ENCODE assay signal across 9 mouse cellular contexts in the genomic region with DNA sequence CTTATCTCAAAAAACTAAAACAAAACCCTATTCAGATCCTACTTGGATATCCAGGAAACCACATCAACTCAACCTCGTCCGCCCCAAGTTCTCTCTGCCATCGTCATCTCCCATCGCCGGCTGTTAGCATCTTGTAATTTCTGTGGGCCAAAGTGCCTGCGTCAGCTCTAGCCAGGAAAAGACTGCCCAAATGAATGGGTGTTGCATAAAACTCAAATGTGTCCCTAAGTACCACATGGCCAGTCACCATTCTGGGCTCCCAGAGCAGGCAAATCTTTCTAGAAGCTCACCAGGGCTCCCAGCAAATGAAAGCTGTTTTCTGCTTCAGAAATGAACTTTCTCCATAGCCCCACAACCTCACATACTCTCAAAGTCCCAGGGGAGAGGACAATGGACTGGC. TPM values are rescaled to one million over a fixed set of nuclear protein-coding genes. Genes with fewer than 3 reads are reported as not detected.
A peak's percentile ranks its signal among the peaks of the same experiment; 100 is the strongest.
DNase-seq lines count a peak whose midpoint lies in the region; ATAC-seq lines count a peak whose summit lies in the region.
"Had no signal": no experiment of that assay in that cellular context is flagged by ENCODE, and none has a peak within 500 bp of the region (broad histone marks: within the 10 kb centered on the region; RNA-seq: fewer than 3 reads in every experiment).

No protein-coding gene starts in this region.

- peak overlapping the region; percentile 99 for H3K4me3 ChIP-seq in hindbrain, embryonic 12.5 days
- no peak overlapping the region for H3K4me3 ChIP-seq in liver, embryonic 15.5 days (replicated peaks)

- no peaks in the 10 kb centered on the region for H3K36me3 ChIP-seq in hindbrain, embryonic 12.5 days
- H3K36me3 ChIP-seq in liver, embryonic 15.5 days (replicated peaks), result no peaks in the 10 kb centered on the region

- no peaks in the 10 kb centered on the region for H3K27me3 ChIP-seq in hindbrain, embryonic 12.5 days
- H3K27me3 ChIP-seq in liver, embryonic 15.5 days, result peaks cover 95% of the 10 kb centered on the region

- H3K9ac ChIP-seq in hindbrain, embryonic 12.5 days, result peak overlapping the region; percentile 99
- H3K9ac ChIP-seq in liver, embryonic 15.5 days, result no peak overlapping the region

- WGBS in hindbrain, embryonic 12.5 days, result 71% methylated on average over 6 of the region's 6 CpGs
- 31% methylated on average over 6 of the region's 6 CpGs for WGBS in liver, embryonic 15.5 days (ENCODE audit: insufficient replicate concordance)

- peak; percentile 52 for DNase-seq in cerebellum, adult 9-11 months
- DNase-seq in cerebellum, adult 8-10 months, result no peak
- peak; percentile 69 for DNase-seq in adipocyte (ENCODE audit: low spot score)
- DNase-seq in gastrocnemius, postnatal 4 days (ENCODE audit: low spot score in 2 of 2), result no peak
- DNase-seq in urinary bladder, postnatal 10 days (ENCODE audit: low spot score), result no peak
- no peak for DNase-seq in layer of hippocampus, adult 9-10 months (ENCODE audit: low spot score)

- H3K9me3 ChIP-seq in hindbrain, embryonic 12.5 days (replicated peaks), result no peaks in the 10 kb centered on the region
- H3K9me3 ChIP-seq in liver, embryonic 15.5 days (replicated peaks), result no peaks in the 10 kb centered on the region

- ATAC-seq in hindbrain, embryonic 12.5 days (ENCODE audit: low FRiP score), result no peak
- ATAC-seq in liver, embryonic 15.5 days (ENCODE audit: insufficient read depth), result no peak

- peaks cover 86% of the 10 kb centered on the region for H3K4me1 ChIP-seq in hindbrain, embryonic 12.5 days
- peaks cover 38% of the 10 kb centered on the region for H3K4me1 ChIP-seq in liver, embryonic 15.5 days (replicated peaks)

- H3K27ac ChIP-seq in hindbrain, embryonic 12.5 days, result no peak overlapping the region
- H3K27ac ChIP-seq in liver, embryonic 15.5 days (replicated peaks), result peak overlapping the region; percentile 34

- H3K4me2 ChIP-seq in hindbrain, embryonic 12.5 days (replicated peaks), result peak overlapping the region; percentile 61
- peak overlapping the region; percentile 58; the same call in 1 of the 2 replicates for H3K4me2 ChIP-seq in liver, embryonic 15.5 days

RNA-seq across cellular contexts. Expression of gene Bcar1, which starts 2.1 kb away (rescaled TPM):
- 50.7 and 56.5 TPM in 2 replicates for polyA plus RNA-seq in hindbrain, embryonic 12.5 days (2016; fragmentation: Nextera tagmentation; extraction: Ambion mirVana)
- polyA plus RNA-seq in liver, embryonic 15.5 days (2015; fragmentation: Nextera tagmentation; extraction: Ambion mirVana), result 7.8 and 10.2 TPM in 2 replicates
- 10 to 100 TPM; 35.1 to 36.5 TPM for total RNA-seq in gastrocnemius, postnatal 4 days (2021)

RNA-seq across cellular contexts. Expression of gene Ctrb1, which starts 50.7 kb away (rescaled TPM):
- not detected in 2 replicates for polyA plus RNA-seq in hindbrain, embryonic 12.5 days (2016; fragmentation: Nextera tagmentation; extraction: Ambion mirVana)
- 3.0 and 32.8 TPM in 2 replicates for polyA plus RNA-seq in liver, embryonic 15.5 days (2015; fragmentation: Nextera tagmentation; extraction: Ambion mirVana)
- under 1 TPM in 1 of 2 experiments, not detected in 1; 0.32 TPM for total RNA-seq in gastrocnemius, postnatal 4 days (2021)
- total RNA-seq: CH12.LX had no signal

Comparison
In these comparisons a context has a peak if more than half of its experiments do, and no peak if none do; other contexts are left out.
1. DNase-seq: peak in cerebellum, adult 9-11 months (single experiment) and adipocyte (single experiment); none in cerebellum, adult 8-10 months (single experiment), gastrocnemius, postnatal 4 days (0 of 2), urinary bladder, postnatal 10 days (single experiment) and layer of hippocampus, adult 9-10 months (single experiment).